Mouse (Mus musculus) heart, embryonic 12.5 days (tissue): ENCODE measurements around the gene Slc22a5. TPM values are rescaled to one million over a fixed set of nuclear protein-coding genes. Genes with fewer than 3 reads are reported as not detected.

Experiments used
- ATAC-seq: fragments of 200-750 bp; cut with Nextera tagmentation; 2 replicates; pipeline ENCODE4 v1.8.0; 2017; ENCODE audit warnings: moderate TSS enrichment, moderate library complexity; ENCODE audit not compliant: insufficient number of reproducible peaks, low FRiP score
- H3K27ac ChIP-seq: fragments of 300-500 bp; sonication (generic); 2 replicates; pipeline ENCODE4 v1.5.1; 2016; ENCODE audit warnings: mild to moderate bottlenecking, moderate library complexity; ENCODE audit not compliant: poor library complexity, severe bottlenecking
- H3K27me3 ChIP-seq: fragments of 300-500 bp; sonication (generic); replicated peaks from 2 replicates; pipeline ENCODE4 v1.6.1; 2016; ENCODE audit warnings: mild to moderate bottlenecking, moderate library complexity
- H3K36me3 ChIP-seq: fragments of 300-500 bp; sonication (generic); 2 replicates; pipeline ENCODE4 v1.6.1; 2016; ENCODE audit warnings: mild to moderate bottlenecking, moderate library complexity
- H3K4me1 ChIP-seq: fragments of 300-500 bp; sonication (generic); replicated peaks from 2 replicates; pipeline ENCODE4 v1.6.1; 2016; ENCODE audit warnings: mild to moderate bottlenecking
- H3K4me2 ChIP-seq: fragments of 300-500 bp; sonication (generic); 2 replicates; pipeline ENCODE4 v1.6.1; 2016; ENCODE audit warnings: mild to moderate bottlenecking, moderate library complexity
- H3K4me3 ChIP-seq: fragments of 300-500 bp; sonication (generic); 2 replicates; pipeline ENCODE4 v1.5.1; 2016; ENCODE audit warnings: mild to moderate bottlenecking
- H3K9ac ChIP-seq: fragments of 300-500 bp; sonication (generic); 2 replicates; pipeline ENCODE4 v1.6.1; 2016; ENCODE audit warnings: mild to moderate bottlenecking, moderate library complexity
- H3K9me3 ChIP-seq: fragments of 300-500 bp; sonication (generic); replicated peaks from 2 replicates; pipeline ENCODE4 v1.6.1; 2016; ENCODE audit warnings: mild to moderate bottlenecking, moderate library complexity
- WGBS: fragments of 180-500 bp; shearing (Covaris S2); methylation state at CpG from one replicate; pipeline ENCODE4 v1.1.7; 2016; 5-methylcytosine and 5-hydroxymethylcytosine counted together
- polyA plus RNA-seq: library from polyadenylated mRNA; unstranded; fragments of >200 nt; fragmentation: Nextera tagmentation; extraction: Ambion mirVana; gene quantifications from 2 replicates; pipeline ENCODE4 v1.2.1, GENCODE M21; 2016

The Slc22a5 gene
- polyA plus RNA-seq, 1 experiment from 2014 or later, result 8.9 TPM

DNA sequence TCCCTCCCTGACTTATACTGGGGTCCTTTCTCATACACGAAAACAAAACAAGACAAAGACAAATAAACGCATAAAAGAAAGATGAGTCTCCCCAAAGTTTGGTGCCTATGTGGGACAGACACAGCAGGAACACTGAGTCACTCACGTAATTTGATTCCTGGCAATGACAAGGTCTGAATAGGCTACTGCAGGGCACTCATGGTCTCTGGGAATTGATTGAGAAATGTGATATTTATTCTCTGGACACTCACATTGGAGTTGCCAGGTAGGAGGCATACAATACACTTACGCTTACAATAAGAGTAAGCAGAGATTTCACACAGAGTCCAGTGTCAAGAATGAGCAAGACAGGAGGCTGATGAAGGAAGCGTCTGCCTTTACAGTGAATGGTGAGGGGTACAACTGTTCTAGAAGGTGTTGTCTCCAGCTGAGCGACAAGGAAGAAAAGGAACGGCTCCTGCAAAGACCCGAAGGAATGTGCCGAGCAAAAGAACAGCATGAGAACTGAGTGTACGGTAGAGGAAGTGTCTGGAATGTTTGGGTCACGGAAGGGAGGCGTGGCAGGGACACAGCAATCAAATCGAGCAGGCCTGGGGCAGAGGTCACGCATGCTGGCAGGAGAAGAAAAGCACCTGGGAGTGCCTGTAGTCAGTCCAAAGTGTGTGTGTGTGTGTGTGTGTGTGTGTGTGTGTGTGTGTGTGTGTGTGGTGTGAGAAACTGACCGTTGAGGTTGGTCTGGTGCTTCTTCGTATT lies 12.5 kb upstream of the Slc22a5 start:
- Histone ChIP-seq H3K36me3 (no peaks in the 10 kb centered on the region), H3K27me3 (no peaks in the 10 kb centered on the region), H3K27ac (no peak overlapping the region), H3K4me3 (no peak overlapping the region), H3K4me2 (peak overlapping the region; percentile 11; the same call in 1 of the 2 replicates), H3K9ac (no peak overlapping the region), H3K9me3 (no peaks in the 10 kb centered on the region; the same call in 1 of the 2 replicates), H3K4me1 (peaks cover 12% of the 10 kb centered on the region)
- WGBS, result 47% methylated on average over 16 of the region's 16 CpGs
- ATAC-seq, result no peak; the same call in 1 of the 2 replicates

DNA sequence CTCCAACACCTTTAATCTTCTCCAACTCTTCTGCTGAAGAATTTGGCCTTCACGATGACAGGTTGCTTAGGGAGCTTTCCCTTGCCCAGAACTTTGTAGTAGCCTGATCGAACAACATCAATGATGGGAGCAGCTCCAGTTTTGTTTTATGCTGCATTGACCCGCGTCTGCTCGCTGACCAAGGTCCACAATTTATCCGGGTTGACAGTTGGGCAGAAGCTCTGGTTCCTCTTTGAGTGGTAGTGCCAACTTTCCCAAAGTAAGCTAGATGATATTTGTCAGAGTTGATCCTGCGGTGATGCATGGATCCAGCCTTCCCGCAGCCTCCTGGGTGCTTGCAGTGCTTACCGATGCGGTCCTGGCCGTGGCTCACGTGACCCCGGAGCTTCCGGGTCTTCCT lies 11.3 kb upstream of the Slc22a5 start:
- H3K4me3 ChIP-seq, result no peak overlapping the region
- ATAC-seq, result no peak
- H3K9ac ChIP-seq, result no peak overlapping the region
- peaks cover 12% of the 10 kb centered on the region for H3K4me1 ChIP-seq
- no peaks in the 10 kb centered on the region for H3K27me3 ChIP-seq
- H3K36me3 ChIP-seq, result no peaks in the 10 kb centered on the region
- no peak overlapping the region for H3K4me2 ChIP-seq
- WGBS, result 88% methylated on average over 14 of the region's 14 CpGs
- no peaks in the 10 kb centered on the region; the same call in 1 of the 2 replicates for H3K9me3 ChIP-seq
- H3K27ac ChIP-seq, result no peak overlapping the region

DNA sequence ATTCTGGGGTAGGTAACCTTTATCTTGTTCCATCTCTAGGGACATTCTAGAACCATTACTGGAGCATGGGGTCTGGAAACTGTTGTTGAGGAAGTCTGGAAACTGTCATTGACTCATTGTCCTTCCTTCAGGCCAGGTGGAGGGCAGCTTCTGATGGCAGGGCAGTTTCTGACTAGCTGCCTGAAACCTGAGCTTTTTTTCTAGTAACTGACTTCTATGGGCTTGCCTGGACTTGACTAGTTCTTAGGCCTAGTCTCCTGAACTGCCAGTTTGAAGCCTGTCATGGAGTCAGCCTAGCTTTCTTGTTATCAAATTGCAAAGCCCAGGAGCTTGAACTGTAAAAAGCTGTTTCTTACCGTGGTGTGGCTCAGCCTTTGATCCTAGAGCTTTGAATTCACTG lies 9.5 kb upstream of the Slc22a5 start:
- no peaks in the 10 kb centered on the region for H3K27me3 ChIP-seq
- WGBS, result 59% methylated on average over 1 of the region's 1 CpGs
- no peak overlapping the region for H3K9ac ChIP-seq
- no peak overlapping the region for H3K27ac ChIP-seq
- H3K9me3 ChIP-seq, result no peaks in the 10 kb centered on the region; the same call in 1 of the 2 replicates
- ATAC-seq, result no peak
- no peak overlapping the region for H3K4me3 ChIP-seq
- peaks cover 12% of the 10 kb centered on the region for H3K4me1 ChIP-seq
- H3K4me2 ChIP-seq, result no peak overlapping the region
- no peaks in the 10 kb centered on the region for H3K36me3 ChIP-seq

DNA sequence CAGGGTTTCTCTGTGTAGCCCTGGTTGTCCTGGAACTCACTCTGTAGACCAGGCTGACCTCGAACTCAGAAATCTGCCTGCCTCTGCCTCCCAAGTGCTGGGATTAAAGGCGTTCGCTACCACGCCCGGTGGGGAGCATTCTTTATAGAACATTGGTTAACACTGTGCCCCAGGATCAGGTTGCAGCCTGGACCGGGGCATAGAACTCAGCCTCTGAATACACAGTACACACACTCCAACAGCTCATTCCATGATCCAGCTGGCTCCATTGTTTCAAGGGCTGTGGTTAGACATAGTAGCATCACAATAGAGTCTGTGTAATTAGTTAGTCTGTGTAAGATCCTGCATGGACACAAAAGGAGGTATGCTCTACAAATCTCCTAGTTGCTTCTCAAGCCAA lies 8.5 kb upstream of the Slc22a5 start:
- ATAC-seq, result no peak
- 85% methylated on average over 6 of the region's 6 CpGs for WGBS
- no peak overlapping the region for H3K27ac ChIP-seq
- H3K4me2 ChIP-seq, result no peak overlapping the region
- H3K36me3 ChIP-seq, result no peaks in the 10 kb centered on the region
- H3K27me3 ChIP-seq, result no peaks in the 10 kb centered on the region
- no peak overlapping the region for H3K4me3 ChIP-seq
- H3K4me1 ChIP-seq, result peaks cover 12% of the 10 kb centered on the region
- no peaks in the 10 kb centered on the region; the same call in 1 of the 2 replicates for H3K9me3 ChIP-seq
- no peak overlapping the region for H3K9ac ChIP-seq

DNA sequence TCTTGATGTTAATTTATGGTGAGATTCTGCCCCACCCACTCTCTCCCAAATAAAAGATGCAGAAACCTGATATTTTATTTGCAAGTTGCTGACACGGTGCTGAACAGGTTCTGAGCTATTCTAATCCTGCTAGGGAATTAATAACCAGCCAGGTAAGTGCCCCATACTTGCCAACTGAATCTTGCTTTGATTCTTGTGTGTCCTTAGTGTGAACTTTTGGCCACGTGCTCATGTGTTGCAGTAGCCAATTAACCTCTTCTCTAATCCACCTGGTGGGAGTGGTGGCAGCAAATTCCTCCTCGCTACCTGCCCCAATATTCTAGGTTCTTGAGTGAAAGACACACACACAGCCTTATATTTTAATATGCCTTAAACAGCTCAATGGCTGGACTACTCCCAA lies 7.5 kb upstream of the Slc22a5 start:
- no peak overlapping the region for H3K27ac ChIP-seq
- no peak overlapping the region for H3K4me3 ChIP-seq
- no peaks in the 10 kb centered on the region; the same call in 1 of the 2 replicates for H3K9me3 ChIP-seq
- H3K9ac ChIP-seq, result no peak overlapping the region
- no peak overlapping the region for H3K4me2 ChIP-seq
- no peaks in the 10 kb centered on the region for H3K27me3 ChIP-seq
- H3K4me1 ChIP-seq, result peaks cover 5% of the 10 kb centered on the region
- no peaks in the 10 kb centered on the region for H3K36me3 ChIP-seq
- ATAC-seq, result no peak
- WGBS, result 57% methylated on average over 3 of the region's 3 CpGs

DNA sequence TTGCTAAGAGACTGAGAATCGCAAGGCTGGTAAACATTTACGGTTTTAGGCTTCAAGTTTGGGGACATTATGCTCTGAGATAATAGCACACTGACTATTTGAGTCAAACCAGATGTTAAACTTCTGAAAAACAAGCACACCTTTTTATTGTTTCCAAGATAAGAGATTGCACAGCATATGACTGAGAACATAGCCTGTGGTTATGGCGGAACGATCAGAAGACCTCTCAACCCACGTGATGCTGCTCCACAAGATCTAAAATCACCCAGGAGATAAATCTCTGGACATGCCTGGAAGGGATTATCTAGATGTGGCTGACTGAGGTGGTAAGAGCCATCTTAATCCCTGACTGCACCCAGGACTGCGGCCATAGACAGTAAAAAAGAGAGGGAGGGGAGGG lies 5.5 kb upstream of the Slc22a5 start:
- Histone ChIP-seq H3K9me3 (no peaks in the 10 kb centered on the region; the same call in 1 of the 2 replicates), H3K27ac (no peak overlapping the region), H3K4me1 (0 out of 2 replicates have a peak, but pooled peaks cover 2% of the 10 kb centered on the region), H3K27me3 (no peaks in the 10 kb centered on the region), H3K4me2 (no peak overlapping the region), H3K4me3 (no peak overlapping the region), H3K9ac (no peak overlapping the region), H3K36me3 (no peaks in the 10 kb centered on the region)
- no peak for ATAC-seq
- WGBS, result 76% methylated on average over 6 of the region's 6 CpGs

DNA sequence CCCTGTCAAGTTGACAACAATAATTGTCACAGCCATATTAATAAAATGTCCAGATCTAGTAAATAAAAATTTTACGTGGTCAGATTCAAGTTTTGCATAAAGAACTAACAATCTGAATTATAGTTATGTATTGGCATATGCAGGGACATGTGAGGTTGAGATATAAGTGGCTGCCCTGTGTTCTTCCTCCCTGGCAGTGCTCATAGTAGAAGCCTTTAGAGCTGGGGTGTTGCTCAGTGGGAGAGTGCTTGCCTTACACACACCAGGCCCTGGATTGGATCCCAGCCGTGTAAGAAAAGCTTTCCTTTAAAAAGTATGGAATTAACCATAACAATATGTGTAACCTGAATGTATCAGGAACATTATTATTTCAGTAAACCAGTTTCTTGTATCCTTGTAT lies 2.0 kb upstream of the Slc22a5 start:
- Histone ChIP-seq H3K4me2 (no peak overlapping the region), H3K4me3 (no peak overlapping the region), H3K9ac (no peak overlapping the region), H3K4me1 (peaks cover 26% of the 10 kb centered on the region), H3K27ac (no peak overlapping the region), H3K9me3 (no peaks in the 10 kb centered on the region), H3K36me3 (no peaks in the 10 kb centered on the region), H3K27me3 (no peaks in the 10 kb centered on the region)
- no peak for ATAC-seq
- 69% methylated on average over 2 of the region's 2 CpGs for WGBS

DNA sequence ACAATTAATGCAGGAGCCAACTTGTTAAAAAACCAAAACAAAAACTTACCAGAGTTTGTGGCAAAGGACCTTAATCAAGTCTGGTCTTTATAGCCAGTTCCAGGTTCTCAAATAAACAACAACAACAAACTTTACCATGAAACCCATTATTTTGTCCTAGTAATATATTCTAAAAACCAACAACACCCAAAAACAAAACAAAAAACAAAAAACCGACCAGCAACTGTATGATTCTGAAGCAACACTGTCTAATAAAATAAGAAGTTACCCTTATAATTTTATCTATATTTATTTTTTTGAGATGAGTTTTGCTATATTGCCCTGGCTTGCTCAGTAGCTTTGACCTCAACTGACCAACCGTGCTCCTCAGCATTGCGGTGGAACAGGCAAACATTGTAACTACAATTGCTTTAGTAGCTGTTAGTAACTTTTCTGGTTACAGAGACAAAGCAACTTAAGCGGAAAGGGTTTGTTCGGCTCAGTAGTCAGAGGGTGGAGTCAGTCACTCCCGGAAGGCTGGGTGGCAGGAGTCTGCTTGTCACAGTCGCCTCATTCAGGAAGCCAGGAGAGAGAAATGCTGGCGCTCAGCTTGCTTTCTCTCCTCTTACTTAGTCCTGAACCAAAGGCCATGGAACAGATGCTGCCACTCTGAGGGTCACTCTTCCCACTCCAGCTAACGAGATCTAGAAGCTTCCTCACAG lies 1.4 kb upstream of the Slc22a5 start:
- no peak overlapping the region for H3K4me2 ChIP-seq
- H3K4me1 ChIP-seq, result peaks cover 29% of the 10 kb centered on the region
- H3K9ac ChIP-seq, result no peak overlapping the region
- ATAC-seq, result no peak
- no peak overlapping the region for H3K27ac ChIP-seq
- no peaks in the 10 kb centered on the region for H3K9me3 ChIP-seq
- WGBS, result 47% methylated on average over 9 of the region's 9 CpGs
- H3K27me3 ChIP-seq, result no peaks in the 10 kb centered on the region
- no peak overlapping the region for H3K4me3 ChIP-seq
- no peaks in the 10 kb centered on the region for H3K36me3 ChIP-seq

DNA sequence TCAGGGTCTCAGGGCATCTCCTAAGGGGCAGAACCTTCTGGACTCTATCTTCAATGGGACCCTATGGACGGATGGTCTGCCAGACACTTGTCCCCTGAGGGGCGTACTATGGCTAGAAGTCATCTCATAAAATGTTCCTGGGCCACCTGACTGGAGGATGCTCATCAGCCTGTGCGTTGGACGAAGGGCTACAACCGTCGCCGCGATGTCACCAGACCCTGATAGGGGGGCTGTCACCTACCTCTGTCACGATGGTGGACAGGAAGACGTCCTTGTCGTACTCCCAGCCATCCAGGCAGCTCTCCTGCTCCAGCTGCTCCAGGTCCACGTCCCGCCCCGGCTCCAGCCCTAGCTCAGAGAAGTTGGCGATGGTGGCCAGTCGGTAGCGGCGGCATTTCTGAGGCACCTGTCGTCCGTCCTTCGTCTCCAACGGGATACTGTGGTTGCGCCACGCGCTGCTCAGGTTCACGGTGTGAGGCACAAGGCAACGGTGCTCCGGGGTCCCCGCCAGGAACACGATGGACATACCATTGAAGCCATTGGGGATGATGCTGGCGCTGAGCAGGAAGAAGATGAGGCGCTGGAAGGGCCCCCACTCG lies 455 bp downstream of the Slc22a5 start:
- no peaks in the 10 kb centered on the region for H3K27me3 ChIP-seq
- peak overlapping the region; percentile 98 for H3K4me2 ChIP-seq
- WGBS, result 2% methylated on average over 33 of the region's 33 CpGs
- peak overlapping the region; percentile 72 for H3K4me3 ChIP-seq
- H3K9ac ChIP-seq, result peak overlapping the region; percentile 80
- no peaks in the 10 kb centered on the region for H3K9me3 ChIP-seq
- H3K4me1 ChIP-seq, result peaks cover 29% of the 10 kb centered on the region
- no peak; the same call in 1 of the 2 replicates for ATAC-seq
- H3K27ac ChIP-seq, result peak overlapping the region; percentile 60
- no peaks in the 10 kb centered on the region for H3K36me3 ChIP-seq

DNA sequence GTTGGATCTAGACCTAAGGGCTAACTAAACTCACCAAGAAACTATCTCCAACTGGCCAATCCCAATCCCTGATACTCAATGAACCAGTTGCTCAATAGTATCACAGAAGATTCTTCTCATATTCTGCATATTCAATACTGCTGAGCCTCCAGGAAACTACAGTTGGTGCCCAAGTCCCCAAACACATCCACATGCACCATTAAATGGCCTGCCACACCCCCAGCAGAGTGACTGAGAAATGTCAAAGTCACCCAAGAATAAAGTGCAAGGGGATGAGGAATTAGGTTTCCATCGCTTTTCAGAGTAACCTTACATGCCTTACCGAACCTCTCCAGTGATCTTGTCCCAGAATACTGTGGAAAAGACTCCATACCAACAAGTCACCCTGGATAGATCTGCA lies 1.2 kb downstream of the Slc22a5 start:
- peaks cover 29% of the 10 kb centered on the region for H3K4me1 ChIP-seq
- H3K27me3 ChIP-seq, result no peaks in the 10 kb centered on the region
- H3K4me3 ChIP-seq, result peak overlapping the region; percentile 72
- H3K9ac ChIP-seq, result no peak overlapping the region
- 74% methylated on average over 2 of the region's 2 CpGs for WGBS
- 0 out of 2 replicates have a peak, but pooled peaks cover 3% of the 10 kb centered on the region for H3K36me3 ChIP-seq
- H3K9me3 ChIP-seq, result no peaks in the 10 kb centered on the region
- no peak for ATAC-seq
- H3K4me2 ChIP-seq, result peak overlapping the region; percentile 98
- no peak overlapping the region for H3K27ac ChIP-seq

DNA sequence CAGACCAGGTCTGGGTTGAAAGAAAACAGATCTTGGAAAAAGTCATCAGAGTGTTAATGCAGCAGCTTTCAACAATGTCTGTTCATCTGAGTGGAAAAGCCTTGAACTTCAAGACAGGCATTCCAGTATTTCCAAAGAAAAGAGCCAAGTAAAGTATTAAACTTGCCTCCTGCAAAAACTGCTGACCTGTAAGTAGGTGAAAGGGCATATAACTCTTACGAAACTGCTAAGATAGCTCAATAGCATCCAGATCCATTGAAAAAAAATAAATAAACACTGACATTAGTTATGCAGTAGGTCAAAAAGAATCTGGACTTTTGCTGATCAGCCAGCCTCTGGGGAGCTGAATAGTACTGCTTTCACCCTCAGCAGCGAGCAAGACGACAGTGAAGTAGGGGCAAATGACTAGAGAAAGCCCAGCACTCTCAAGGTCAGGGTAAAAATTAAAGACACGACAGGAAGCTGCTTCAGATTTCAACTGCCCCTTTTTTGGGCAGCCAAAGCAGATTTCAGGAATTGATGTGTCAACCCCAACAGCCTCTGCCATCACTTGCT lies 2.3 kb downstream of the Slc22a5 start:
- Histone ChIP-seq H3K4me3 (no peak overlapping the region), H3K4me1 (peaks cover 29% of the 10 kb centered on the region), H3K27me3 (no peaks in the 10 kb centered on the region), H3K36me3 (peaks cover 11% of the 10 kb centered on the region; the same call in 1 of the 2 replicates), H3K27ac (peak overlapping the region; percentile 72), H3K4me2 (peak overlapping the region; percentile 98), H3K9ac (no peak overlapping the region), H3K9me3 (no peaks in the 10 kb centered on the region)
- ATAC-seq, result no peak
- 30% methylated on average over 4 of the region's 4 CpGs for WGBS
